Mouse (Mus musculus): ENCODE measurements around the gene Sesn2.

DNA sequence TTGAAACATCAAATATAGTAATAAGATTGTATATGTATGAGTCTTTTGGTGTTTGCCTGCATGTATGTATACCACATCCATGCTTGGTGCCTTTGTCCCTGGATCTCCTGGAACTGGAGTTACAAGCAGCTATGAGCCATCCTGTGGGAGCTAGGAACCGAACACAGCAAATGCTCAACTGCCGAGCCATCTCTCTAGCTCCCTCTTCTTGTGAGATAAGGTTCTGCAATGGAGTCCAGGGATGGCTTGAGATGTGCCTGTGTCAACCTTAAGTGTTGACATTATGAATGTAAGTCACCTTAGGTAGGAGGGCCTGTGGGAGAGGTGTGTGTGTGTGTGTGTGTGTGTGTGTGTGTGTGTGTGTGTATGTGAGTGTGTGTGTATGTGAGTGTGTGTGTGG, 16.4 kb upstream of the Sesn2 start:
- TF ChIP-seq CTCF (IDR thresholded peaks at IDR 0.05; ENCODE audit: low read depth) (peak; percentile 77), EP300 (IDR thresholded peaks at IDR 0.05; ENCODE audit: low read depth) (no peak)

Measured in liver, postnatal 0 days (tissue).